Mouse (Mus musculus) c-Kit-negative CD71-positive TER-119-positive erythroid progenitor cells, embryonic 14.5 days (primary cell): ENCODE data around the gene Pin1.
"Not testable (repeated sequence)": the region's sequence is repeated elsewhere in the genome, so short reads cannot be mapped to it uniquely, and the experiment has no call there.

Experiments
- DNase-seq: peaks from one replicate; pipeline ENCODE4 v3.0.0-alpha.2; 2013; ENCODE audit warnings: low read depth, low spot score

Pin1 gene

DNA sequence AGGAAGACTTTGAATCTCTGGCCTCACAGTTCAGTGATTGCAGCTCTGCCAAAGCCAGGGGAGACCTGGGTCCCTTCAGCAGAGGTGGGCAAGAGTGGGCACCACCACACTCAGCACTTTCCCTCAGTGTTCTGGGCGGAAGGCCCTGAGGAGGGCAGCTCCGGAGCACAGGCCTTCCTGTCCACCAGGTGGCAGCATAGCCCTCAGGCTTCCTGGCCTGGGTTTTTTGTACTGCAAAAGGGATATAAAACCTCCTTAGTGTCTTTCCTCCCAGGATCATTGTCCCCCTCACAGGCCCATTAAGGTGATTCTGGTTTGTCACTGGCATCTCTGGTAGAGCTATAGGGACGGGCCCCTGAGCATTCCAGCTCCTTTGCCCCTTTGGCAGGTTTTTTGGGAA lies 10.4 kb downstream of the Pin1 start:
- no peak for DNase-seq

DNA sequence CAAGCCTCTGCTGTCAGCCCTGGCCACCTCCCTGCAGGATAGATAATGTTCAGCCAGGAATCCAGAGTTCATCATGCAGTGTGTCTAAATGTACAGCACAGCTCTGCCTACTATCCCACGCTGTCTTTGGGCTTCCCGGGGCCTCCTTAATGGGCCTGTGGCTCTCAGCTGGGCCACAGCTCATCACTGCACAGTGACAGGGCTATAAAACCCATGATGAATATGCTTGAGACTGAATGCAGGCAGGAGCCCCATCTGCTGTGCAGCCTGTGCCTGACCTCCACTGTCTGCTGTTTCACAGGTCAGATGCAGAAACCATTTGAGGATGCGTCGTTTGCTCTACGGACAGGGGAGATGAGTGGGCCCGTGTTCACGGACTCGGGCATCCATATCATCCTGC lies 11.0 kb downstream of the Pin1 start:
- no peak for DNase-seq

DNA sequence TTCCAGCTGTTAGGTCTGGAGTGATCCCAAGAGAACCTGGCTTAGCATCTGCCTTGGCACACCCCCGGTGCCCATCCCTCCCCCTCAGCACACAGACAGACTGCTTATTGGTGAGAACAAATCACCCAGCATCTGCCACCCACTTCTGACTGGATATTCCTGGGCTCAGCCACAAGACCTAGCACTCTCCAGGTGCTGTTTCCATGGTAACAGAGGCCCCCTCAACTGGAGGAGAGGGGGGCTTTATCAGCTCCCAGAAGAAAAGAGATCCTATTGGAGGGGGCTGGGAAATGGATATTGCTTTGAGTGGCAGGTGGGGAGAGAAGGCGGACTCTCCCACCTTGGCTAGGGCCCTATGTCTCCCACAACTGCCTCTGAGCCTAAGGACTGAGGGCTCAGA lies 12.1 kb downstream of the Pin1 start:
- no peak for DNase-seq

DNA sequence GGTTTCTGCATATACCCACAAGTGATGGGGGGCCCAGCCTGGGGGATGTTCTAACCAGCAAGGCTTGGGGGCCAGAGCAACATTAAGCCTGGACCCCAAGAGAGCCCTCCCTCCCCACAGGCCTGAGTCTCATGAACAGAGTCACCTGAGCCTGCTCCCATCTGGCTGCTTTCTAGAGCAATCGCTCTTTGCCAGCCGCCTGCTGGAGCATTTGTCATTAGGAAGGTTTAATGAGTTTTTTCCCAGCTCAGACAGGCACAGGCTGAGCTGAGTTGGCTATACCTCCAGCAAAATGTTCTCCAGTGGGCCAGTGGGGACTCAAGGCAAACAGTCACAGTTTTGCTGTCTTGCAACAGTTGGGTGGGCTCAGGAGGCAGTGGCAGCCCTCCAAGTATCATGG lies 12.5 kb downstream of the Pin1 start:
- DNase-seq: no peak

DNA sequence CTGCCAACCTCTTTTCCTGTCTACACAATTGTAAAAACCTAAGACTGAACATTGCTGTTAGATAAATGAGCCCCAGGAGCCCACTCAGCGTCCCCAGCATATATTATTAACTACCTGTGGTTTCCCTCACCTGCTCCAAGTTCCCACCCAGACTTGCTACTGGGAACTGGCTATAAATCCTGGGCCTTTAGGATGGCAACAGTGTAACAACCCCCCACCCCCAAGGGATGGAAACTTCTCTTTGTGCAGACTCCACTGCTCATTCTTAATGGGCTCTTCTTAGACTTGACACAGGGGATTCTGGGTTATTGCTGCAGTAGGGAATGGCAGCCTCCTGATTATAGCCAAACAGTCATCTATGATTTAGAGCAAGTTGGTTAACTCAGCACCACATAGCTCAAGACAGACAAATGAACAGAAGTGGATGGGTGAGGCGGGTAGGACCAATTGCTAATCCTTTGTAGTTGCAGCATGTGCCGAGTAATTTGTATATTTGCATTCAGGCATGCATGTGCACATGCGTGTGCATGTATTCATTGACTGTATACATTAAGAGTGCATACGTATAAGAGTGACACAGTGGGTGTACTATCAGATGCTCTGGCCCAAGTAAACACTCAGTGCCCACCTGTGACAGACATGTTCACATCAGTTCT lies 13.2 kb downstream of the Pin1 start:
- DNase-seq: no peak

DNA sequence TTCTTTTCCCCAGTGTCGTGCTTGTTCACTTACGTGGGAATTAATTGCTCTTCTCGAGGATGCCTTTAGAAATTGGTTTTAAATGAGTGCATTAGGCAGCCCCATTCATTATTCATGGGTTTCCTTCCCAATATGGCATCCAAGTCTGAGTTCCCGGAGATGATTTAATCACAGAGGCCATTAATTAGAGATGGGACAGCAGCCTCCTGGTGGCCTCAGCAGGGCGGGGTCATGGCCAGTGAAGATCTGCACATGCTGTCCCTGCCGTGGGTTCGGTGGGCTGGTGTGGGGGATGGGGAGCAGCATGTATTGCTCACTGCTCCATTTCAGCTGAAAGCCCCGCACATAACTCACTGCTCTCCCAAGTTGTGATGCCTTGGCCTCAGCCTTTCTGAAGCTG lies 14.0 kb downstream of the Pin1 start:
- DNase-seq: no peak

DNA sequence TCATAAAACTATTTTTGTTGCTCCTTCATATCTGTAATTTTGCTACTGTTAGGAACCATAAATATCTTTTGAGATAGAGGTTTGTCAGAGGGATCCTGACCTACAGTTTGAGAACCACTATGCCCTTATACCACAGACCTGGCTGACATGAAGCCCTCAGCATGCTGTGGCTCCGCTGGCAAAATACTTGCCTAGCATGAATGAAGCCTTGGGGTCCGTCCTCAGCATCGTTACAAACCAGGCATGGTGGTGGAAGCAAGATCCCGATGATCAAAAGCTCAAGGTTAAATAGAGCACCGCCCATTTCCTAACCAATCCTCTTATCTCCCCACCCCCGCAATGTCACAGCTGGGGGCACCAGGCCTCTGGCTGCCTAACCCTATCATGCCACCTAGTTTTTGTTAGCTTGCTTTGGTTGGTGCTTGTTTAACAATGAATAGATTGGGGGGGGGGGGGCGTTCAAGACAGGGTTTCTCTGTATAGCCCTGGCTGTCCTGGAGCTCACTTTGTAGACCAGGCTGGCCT lies 14.7 kb downstream of the Pin1 start:
- no peak for DNase-seq

DNA sequence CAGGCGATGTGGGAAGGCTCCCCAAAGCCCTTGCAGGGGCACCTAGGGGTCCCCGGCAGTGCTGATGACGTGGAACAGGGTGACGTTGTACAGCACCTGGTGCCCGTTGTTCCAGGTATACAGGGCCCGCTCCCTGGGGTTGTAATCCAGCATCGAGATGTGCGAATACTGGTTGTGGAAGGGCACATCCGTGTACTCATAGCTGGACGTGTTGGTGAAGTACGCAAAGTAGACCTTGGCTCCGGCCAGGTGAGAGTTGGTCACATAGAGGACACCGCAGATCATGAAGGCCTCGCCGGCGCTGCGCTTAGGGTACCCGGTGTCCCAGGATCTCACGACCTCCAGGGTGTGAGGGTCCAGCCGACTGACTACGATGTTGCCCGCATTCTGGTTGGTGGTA lies 16.2 kb downstream of the Pin1 start:
- DNase-seq: no peak

DNA sequence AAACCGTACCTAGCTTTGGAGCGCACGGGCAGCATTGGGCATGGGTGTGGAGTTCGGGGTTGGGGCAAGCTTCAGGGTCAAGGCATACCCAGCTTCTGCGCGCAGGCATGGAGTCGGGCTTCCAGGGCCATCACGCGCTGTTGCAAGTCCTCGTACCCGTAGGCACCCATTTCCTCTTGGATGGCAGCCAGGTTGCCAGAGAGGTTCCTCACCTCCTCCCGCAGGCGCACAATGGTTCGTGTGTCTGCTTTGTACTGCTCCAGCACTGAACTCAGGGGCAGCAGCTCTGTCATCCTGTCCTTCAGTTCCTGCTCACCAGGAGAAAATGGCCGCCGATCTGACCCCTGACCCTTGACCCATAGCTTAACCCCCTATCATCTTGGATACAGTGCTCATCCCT lies 20.2 kb downstream of the Pin1 start:
- no peak for DNase-seq

DNA sequence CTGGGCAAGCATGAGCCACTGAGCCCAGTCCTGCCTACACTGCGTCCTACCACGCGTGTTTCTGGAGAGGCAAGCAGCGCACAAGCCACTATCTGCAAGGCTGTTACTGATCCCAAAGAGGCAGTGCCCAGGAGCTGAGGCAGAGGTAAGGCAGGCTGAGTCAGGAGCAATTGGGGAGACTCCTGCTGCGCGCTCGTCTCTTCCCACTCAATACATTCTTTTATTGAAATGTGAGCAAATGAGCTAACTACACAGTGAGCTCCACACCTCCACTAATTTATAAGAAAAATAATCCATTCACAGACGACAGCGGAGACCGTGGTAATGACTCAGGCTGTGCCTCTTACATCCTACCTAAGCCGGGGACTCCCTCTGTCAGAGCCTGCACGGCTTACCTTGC lies 26.0 kb downstream of the Pin1 start:
- no peak for DNase-seq

DNA sequence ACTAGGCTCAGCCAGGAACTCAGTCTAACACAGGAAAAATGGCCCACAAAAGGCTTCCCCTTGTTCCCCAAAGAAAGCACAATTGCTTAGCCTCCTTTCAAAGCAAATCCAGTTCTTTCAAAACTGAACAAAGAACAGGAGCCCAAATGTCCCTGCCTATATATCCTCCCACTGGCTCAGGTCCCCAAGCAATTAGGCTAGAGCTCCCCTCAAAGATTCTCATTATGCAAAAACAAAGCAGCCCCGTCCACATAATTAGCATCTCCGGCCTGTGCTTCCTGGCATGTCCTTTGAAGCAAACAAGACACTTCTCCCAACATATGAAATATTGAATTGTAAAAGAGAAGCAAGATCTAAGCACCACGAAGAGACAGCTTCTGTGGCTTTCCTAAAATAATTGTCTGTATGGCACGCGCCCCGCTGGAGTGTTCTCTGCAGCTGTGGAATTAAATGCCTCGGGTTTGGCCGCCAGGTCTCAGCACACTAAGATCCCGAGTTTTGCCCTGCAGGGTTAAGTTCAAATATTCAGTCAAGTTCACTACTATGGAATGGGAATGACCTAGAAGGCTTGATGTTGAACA lies 28.6 kb downstream of the Pin1 start:
- DNase-seq: no peak

DNA sequence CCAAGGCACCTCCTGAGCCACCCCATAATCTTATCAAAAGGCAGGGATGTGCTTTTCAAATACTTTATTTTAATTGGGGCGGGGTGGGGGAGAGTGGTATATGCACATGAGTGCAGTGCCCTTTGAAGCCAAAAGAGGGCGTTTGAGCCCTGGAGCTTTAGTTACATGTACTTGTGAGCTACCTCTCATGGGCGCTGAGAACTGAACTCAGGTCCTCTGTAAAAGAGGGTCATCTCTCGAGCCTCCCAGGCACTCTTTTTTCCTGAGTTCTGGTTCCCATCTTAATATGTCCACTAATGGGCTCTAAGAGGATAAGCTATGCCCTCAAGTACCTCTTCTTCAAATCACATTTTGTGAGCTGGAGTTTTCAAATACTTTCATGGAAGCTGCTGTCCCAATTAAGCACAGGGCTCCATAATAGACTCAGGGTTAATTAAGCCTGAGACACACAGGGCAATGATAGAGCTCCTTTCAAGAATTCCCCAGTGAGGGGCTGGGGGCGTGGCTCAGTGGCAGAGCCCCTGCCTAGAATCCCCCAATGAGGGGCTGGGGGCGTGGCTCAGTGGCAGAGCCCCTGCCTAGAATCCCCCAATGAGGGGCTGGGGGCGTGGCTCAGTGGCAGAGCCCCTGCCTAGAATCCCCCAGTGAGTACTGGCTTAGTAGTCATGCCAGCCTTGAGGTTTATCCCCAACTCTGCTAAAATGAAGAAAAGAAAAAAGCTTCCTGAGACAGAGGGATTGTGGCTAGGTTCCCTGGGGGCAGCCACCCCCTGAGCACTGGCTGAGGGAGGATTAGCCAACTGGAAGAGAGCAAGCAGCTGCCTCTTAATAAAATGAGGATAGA lies 29.9 kb downstream of the Pin1 start:
- DNase-seq: no peak

DNA sequence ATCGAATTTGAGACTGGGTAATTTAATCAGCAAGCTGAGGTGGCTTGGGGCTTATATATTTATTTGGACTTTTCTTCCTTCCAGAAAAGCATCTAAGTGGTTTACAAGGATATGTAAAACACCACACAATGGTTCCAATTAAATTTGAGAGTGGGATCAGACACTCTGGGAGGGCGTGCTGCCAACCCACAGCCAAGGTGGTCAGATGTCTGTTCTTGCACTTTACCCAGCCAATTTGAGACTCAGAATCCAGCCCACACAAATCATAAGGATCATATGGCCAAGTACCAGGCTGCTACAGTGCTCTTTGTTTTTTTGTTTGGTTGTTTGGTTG lies 30.5 kb downstream of the Pin1 start:
- no peak for DNase-seq

DNA sequence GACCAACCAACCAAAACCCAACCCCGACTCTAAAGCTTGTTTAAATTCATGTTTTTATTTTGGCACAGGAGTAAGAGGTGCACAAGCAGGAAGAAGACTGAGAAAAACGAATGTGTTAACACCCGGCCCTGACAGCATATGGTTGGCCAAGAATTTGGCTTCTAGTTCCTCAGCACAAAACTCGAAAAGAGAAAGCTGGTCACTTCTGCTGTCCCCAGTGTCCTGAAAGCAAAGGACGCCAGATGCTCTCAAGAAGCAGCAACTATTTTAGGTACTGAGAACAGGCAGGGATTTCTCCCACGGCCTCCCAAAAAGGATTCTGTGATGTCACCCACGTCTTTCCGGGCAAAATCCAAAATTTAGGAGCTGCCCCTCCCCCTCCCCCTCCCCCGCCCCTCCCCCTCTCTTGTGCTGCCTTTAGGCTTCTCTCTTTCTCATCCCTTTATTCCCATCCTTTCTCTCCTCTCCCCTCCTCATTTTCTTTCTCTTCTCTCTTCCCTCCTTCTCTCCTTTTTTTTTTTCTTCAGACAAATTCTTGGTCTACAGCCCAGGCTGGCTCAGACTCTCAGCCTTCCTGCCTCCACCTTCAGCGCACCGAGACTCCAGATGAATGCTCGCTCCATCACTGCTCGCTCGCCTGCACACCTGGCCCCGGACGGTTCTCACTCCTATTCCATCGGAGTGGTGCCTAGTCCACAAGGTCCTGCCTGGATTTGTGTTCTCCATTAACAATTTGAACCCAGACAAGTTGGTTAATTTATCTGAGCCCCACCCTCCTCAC lies 33.4 kb downstream of the Pin1 start:
- no peak for DNase-seq

DNA sequence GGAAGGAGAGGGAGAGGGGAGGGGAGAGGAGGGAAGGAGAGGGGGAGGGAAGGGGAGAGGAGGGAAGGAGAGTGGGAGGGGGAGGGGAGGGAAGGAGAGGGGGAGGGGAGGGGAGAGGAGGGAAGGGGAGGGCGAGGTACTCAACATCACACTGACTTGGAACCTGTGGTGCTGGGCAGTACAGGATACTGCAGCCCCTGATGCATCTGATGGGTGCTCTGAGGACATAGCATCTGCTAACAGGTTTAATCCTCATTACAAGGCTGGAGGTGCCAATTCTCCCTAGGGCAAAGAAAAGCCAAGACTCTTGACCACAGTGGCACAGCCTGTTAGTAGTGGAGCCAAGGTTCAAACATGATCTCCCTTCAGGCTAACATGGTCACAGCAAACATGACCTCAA lies 37.5 kb downstream of the Pin1 start:
- no peak for DNase-seq

DNA sequence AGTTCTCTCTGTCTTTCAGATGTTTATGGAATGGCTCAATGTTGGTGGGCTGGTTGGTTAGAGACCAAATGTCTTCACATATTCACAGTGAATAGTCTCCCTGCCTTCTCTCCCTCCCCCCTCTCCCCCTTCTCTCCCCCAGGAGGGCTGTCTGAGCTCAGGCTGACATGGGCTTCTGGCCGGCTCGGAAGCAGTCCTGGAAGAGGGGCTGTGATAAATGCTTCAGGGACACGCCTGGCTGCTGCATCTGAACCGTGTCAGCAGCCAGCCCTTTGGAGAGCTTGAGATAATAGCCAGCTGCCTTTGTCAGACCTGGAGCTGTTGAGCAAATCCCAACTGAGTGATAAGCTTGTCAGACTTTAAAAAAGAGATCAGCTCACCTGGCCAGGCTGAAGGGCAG lies 38.0 kb downstream of the Pin1 start:
- no peak for DNase-seq

DNA sequence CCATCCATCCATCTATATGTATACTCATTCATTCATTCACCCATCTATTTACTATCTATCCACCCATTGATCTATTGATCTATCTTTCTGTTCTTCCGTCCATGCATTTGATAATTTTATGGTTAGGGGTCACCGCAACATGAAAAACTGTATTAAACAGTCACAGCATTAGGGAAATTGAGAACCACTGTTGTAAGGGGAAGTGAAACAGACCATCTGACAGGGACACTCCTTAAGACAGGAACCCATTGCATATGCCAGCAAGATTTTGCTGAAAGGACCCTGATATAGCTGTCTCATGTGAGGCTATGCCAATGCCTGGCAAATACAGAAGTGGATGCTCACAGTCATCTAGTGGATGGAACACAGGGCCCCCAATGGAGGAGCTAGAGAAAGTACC lies 38.6 kb downstream of the Pin1 start:
- not testable (repeated sequence) for DNase-seq

DNA sequence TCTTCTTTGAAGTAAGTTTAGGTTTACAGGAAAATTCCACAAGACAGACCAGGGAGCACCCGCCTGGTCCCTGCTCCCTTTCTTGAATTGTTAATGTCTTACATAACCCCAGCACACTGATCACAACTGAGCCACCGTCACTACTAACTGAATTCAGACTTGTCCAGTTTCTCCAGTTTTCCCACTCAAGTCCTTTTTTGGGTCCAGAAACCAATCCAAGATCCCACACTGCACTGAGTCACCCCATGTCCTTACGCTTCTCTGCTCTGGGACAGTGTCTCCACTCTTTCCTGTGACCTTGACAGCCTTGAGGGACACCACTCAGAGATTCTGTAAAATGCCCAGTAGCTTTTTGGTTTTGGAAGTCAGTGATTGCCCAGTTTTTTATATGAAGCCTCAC lies 41.0 kb downstream of the Pin1 start:
- DNase-seq: no peak

DNA sequence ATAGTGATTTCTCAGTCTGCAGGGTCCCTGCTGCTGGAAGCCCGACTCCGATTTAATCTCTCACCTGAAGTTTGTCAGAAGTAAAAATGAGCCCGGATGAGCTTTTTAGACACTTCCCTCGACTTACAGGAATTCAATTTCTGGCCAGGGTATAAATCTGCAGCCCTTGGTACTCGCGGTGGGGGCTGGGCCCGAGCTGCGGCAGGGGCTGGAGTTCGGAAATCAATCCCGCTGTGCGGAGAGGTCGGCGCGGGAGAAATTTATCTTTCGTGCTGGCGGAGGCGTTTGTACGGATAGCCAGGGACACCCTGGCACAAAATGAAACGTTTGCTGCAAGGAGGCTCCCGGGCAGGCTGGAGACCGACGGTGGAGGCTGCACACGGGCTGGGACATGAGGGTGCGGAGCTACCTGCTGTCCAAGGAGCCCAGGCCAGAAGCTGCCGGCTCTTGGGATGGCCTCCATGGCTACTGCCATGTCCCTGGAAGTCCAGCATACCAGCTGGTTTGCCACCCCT lies 42.9 kb downstream of the Pin1 start:
- no peak for DNase-seq

DNA sequence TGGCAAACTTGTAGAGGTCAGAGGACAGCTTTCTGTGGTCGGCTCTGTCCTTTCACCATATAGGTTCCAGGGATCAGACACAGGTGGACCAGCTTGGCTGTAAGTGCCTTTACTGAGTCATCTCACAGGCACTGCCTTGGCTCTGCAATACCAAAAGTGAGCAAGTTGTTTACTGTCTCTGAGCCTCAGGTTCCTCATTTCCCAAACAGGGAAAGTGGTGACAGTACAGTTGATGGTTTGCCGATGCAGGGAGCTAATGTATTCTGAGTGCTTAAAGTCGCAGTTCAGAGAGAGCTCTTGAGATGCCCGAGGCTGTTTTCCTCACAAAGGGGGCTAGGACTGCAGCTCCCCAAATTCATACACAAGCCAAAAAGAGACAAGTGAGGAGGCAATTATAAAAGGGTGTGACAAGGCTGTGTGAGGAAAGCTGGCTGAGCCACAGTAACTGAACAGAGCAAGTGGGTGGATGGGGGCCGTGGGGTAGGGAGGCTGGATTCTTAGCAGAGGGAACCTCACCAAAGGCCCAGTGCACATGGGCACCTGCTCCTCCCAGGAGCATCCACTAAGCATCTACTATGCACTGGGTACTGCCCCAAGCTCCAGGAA lies 44.3 kb downstream of the Pin1 start:
- no peak for DNase-seq

DNA sequence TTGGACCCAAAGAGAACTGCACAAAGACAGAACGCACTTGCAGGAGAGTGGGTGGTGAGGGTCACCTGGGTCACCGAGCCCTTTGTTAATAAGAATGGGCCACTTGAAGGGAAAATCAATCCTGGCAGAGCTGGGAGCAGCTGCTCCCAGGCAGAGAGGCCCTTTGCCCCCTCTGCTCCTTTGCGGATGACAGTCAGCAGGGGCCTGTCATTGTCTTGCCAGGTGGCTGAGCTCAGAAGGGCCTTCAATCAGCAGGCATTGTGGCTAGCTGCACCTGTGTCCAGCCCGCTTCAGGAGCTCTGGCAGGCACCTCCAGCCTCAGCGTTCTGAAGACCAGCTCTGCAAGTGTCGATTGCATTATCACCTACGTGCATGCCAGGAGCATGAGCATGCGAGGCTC lies 45.6 kb downstream of the Pin1 start:
- no peak for DNase-seq
